In the genomic region with DNA sequence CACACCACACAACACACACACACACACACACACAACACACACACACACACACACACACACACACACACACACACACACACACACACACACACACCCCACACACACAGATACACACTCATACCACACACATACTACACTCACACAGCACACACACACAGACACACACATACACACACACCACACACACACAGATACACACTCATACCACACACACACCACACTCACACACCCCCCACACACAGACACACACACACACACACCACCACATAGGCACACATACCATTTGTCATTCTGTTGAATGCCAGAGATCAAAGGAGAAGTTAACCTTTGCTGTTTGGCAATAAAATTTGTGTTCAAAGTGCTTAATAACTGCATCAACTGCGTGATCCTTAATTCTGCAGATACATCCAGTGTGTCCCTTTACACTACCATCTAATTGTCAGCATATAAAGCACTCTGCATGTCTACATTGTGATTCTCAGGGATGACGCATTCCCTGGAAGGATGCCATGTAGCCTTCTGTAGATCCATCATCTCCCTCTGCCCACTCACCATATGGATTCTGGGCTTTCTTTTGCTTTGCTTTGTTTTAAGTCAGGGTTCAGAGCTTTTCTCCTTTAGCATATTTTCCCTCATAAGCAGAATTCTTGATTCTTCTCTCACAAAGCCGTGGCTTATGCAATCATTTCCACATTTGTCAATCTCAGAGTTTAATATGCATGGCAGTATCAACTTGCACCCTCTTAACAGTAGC, we compare ENCODE assay signal across 11 mouse cellular contexts.
DNase-seq lines count a peak whose midpoint lies in the region; ATAC-seq and TF ChIP-seq lines count a peak whose summit lies in the region.
"Had no signal": no experiment of that assay in that cellular context is flagged by ENCODE, and none has a peak within 500 bp of the region (broad histone marks: within the 10 kb centered on the region; RNA-seq: fewer than 3 reads in every experiment).

No protein-coding gene starts in this region.

- no peaks in the 10 kb centered on the region for H3K4me1 ChIP-seq in hindbrain, embryonic 15.5 days (replicated peaks)
- H3K4me1 ChIP-seq in hindbrain, embryonic 11.5 days (replicated peaks; ENCODE audit: control insufficient read depth, insufficient read depth, low read length) = no peaks in the 10 kb centered on the region
- H3K4me1 ChIP-seq in heart, adult 2 months (ENCODE audit: control insufficient read depth, insufficient read depth, low read length) = peaks cover 1% of the 10 kb centered on the region; the same call in 1 of the 2 replicates
- H3K4me1 ChIP-seq: liver, embryonic 15.5 days had no signal

- TF ChIP-seq POLR2A in heart, adult 2 months (IDR thresholded peaks at IDR 0.05; ENCODE audit: insufficient read depth, low read depth, low read length) = no peak

- no peaks in the 10 kb centered on the region for H3K79me2 ChIP-seq in heart, adult 2 months (replicated peaks; ENCODE audit: control insufficient read depth, insufficient read depth, low read length)

- no peak overlapping the region for H3K4me2 ChIP-seq in hindbrain, embryonic 15.5 days
- H3K4me2 ChIP-seq in hindbrain, embryonic 11.5 days (replicated peaks; ENCODE audit: low read depth, low read length) = no peak overlapping the region
- H3K4me2 ChIP-seq: liver, embryonic 15.5 days had no signal

- no peak for TF ChIP-seq EP300 in heart, adult 2 months (IDR thresholded peaks at IDR 0.05; ENCODE audit: insufficient read depth, low read depth, low read length)

- no peak for TF ChIP-seq CTCF in heart, adult 2 months (IDR thresholded peaks at IDR 0.05)

- no peaks in the 10 kb centered on the region for H3K9me3 ChIP-seq in hindbrain, embryonic 15.5 days
- no peaks in the 10 kb centered on the region for H3K9me3 ChIP-seq in hindbrain, embryonic 11.5 days (ENCODE audit: control insufficient read depth, low read length)
- H3K9me3 ChIP-seq: liver, embryonic 15.5 days had no signal

- ATAC-seq in hindbrain, embryonic 15.5 days (ENCODE audit: low FRiP score, low read depth) = peak; percentile 38; the same call in 1 of the 2 replicates
- no peak for ATAC-seq in hindbrain, embryonic 11.5 days (ENCODE audit: low FRiP score)
- no peak for ATAC-seq in megakaryocyte, adult 5-6 weeks (ENCODE audit: poor library complexity, severe bottlenecking)

- H3K27ac ChIP-seq in hindbrain, embryonic 15.5 days (replicated peaks) = no peak overlapping the region
- no peak overlapping the region for H3K27ac ChIP-seq in hindbrain, embryonic 11.5 days (ENCODE audit: low read depth, low read length)
- H3K27ac ChIP-seq in heart, adult 2 months = no peak overlapping the region
- H3K27ac ChIP-seq: liver, embryonic 15.5 days had no signal

- H3K36me3 ChIP-seq in hindbrain, embryonic 15.5 days = no peaks in the 10 kb centered on the region
- H3K36me3 ChIP-seq in hindbrain, embryonic 11.5 days (ENCODE audit: control insufficient read depth, insufficient read depth, low read length) = no peaks in the 10 kb centered on the region
- no peaks in the 10 kb centered on the region for H3K36me3 ChIP-seq in heart, adult 2 months (ENCODE audit: control insufficient read depth, insufficient read depth, low read length)
- H3K36me3 ChIP-seq: liver, embryonic 15.5 days had no signal

- H3K9ac ChIP-seq in hindbrain, embryonic 15.5 days = no peak overlapping the region
- H3K9ac ChIP-seq in hindbrain, embryonic 11.5 days (ENCODE audit: low read depth, low read length) = no peak overlapping the region
- H3K9ac ChIP-seq in heart, adult 2 months (ENCODE audit: low read depth, low read length) = no peak overlapping the region
- H3K9ac ChIP-seq: liver, embryonic 15.5 days had no signal

- H3K27me3 ChIP-seq in hindbrain, embryonic 15.5 days = no peaks in the 10 kb centered on the region
- no peaks in the 10 kb centered on the region for H3K27me3 ChIP-seq in hindbrain, embryonic 11.5 days (ENCODE audit: control insufficient read depth, insufficient read depth, low read length)
- H3K27me3 ChIP-seq in heart, adult 2 months (ENCODE audit: control insufficient read depth, insufficient read depth, low read length) = no peaks in the 10 kb centered on the region
- H3K27me3 ChIP-seq: liver, embryonic 15.5 days had no signal

- DNase-seq in hindbrain, embryonic 11.5 days (ENCODE audit: low spot score) = no peak
- DNase-seq in adrenal gland, postnatal 25 days = peak; percentile 20
- peak; percentile 88 to 94 for DNase-seq in frontal cortex, adult 2 months (ENCODE audit: extremely low spot score in 1 of 2, low spot score in 1 of 2)
- DNase-seq in left cerebral cortex, postnatal 36 days (ENCODE audit: low spot score in 2 of 2) = peak; percentile 71 to 76
- no peak for DNase-seq in B cell, adult 2 months
- DNase-seq in heart, adult 2 months = no peak
- DNase-seq: retina, postnatal 1 day had no signal

- H3K4me3 ChIP-seq in hindbrain, embryonic 15.5 days = no peak overlapping the region
- H3K4me3 ChIP-seq in hindbrain, embryonic 11.5 days (ENCODE audit: low read depth, low read length) = no peak overlapping the region
- no peak overlapping the region for H3K4me3 ChIP-seq in heart, adult 2 months
- H3K4me3 ChIP-seq: erythroblast, embryonic 14.5 days; liver, embryonic 15.5 days had no signal

- WGBS in hindbrain, embryonic 15.5 days = 62% methylated on average over 3 of the region's 3 CpGs
- WGBS in hindbrain, embryonic 11.5 days = 82% methylated on average over 3 of the region's 3 CpGs
- WGBS in heart, adult 2 months = 53% methylated on average over 3 of the region's 3 CpGs

- intact Hi-C loops in left cerebral cortex, postnatal 36 days (cut with DNase I) = loop anchor here (10.0 kb wide), 1 partner anchor 60 kb away; no protein-coding TSS in a partner anchor
- intact Hi-C loops in heart, adult 2 months (cut with DNase I) = no loop called here

Comparison
In these comparisons a context has a peak if more than half of its experiments do, and no peak if none do; other contexts are left out.
1. DNase-seq: peak in adrenal gland, postnatal 25 days (single experiment), frontal cortex, adult 2 months (2 of 2) and left cerebral cortex, postnatal 36 days (2 of 2); none in hindbrain, embryonic 11.5 days (single experiment), B cell, adult 2 months (0 of 2) and heart, adult 2 months (0 of 2).